Mouse (Mus musculus) stomach, postnatal 0 days (tissue): ENCODE results near the gene Atad3a. TPM values are rescaled to one million over a fixed set of nuclear protein-coding genes. Genes with fewer than 3 reads are reported as not detected.

ENCODE experiments used
- ATAC-seq: fragments of 200-750 bp; cut with Nextera tagmentation; 2 replicates; pipeline ENCODE4 v1.8.0; 2017; ENCODE audit not compliant: low FRiP score, low TSS enrichment
- DNase-seq: peaks from one replicate; pipeline ENCODE4 v3.0.0-alpha.2; 2016; ENCODE audit warnings: low spot score
- H3K27ac ChIP-seq: fragments of 300-500 bp; sonication (generic); replicated peaks from 2 replicates; pipeline ENCODE4 v1.5.1; 2014; ENCODE audit warnings: mild to moderate bottlenecking, control low read depth
- H3K27me3 ChIP-seq: fragments of 300-500 bp; sonication (generic); 2 replicates; pipeline ENCODE4 v1.6.1; 2014; ENCODE audit warnings: low read length; ENCODE audit not compliant: control insufficient read depth, insufficient read depth
- H3K36me3 ChIP-seq: fragments of 300-500 bp; sonication (generic); 2 replicates; pipeline ENCODE4 v1.6.1; 2014; ENCODE audit warnings: low read length, mixed read lengths; ENCODE audit not compliant: control insufficient read depth, insufficient read depth
- H3K4me1 ChIP-seq: fragments of 300-500 bp; sonication (generic); replicated peaks from 2 replicates; pipeline ENCODE4 v1.6.1; 2014; ENCODE audit warnings: antibody characterized with exemption; ENCODE audit not compliant: control insufficient read depth, insufficient read depth
- H3K4me2 ChIP-seq: fragments of 300-500 bp; sonication (generic); replicated peaks from 2 replicates; pipeline ENCODE4 v1.6.1; 2014; ENCODE audit warnings: low read depth, mild to moderate bottlenecking, control low read depth, moderate library complexity
- H3K4me3 ChIP-seq: fragments of 300-500 bp; sonication (generic); 2 replicates; pipeline ENCODE4 v1.5.1; 2014; ENCODE audit warnings: low read depth, low read length, control low read depth
- H3K9ac ChIP-seq: fragments of 300-500 bp; sonication (generic); 2 replicates; pipeline ENCODE4 v1.6.1; 2014; ENCODE audit warnings: mild to moderate bottlenecking, low read length, control low read depth, mixed read lengths
- H3K9me3 ChIP-seq: fragments of 300-500 bp; sonication (generic); 2 replicates; pipeline ENCODE4 v1.6.1; 2016; ENCODE audit warnings: low read length; ENCODE audit not compliant: control insufficient read depth
- CTCF ChIP-seq: IDR thresholded peaks from 2 replicates; pipeline ENCODE4 v1.5.1; 2016; ENCODE audit warnings: antibody characterized with exemption, low read depth, mild to moderate bottlenecking, moderate library complexity
- EP300 ChIP-seq: optimal IDR thresholded peaks from 2 replicates; pipeline ENCODE3; 2016; ENCODE audit warnings: antibody characterized with exemption
- WGBS: fragments of 180-500 bp; shearing (Covaris S2); extraction: QIAGEN DNeasy Blood & Tissue Kit; methylation state at CpG from one replicate; pipeline ENCODE4 v1.1.7; 2014; 5-methylcytosine and 5-hydroxymethylcytosine counted together
- polyA plus RNA-seq: library from polyadenylated mRNA; unstranded; fragments of >200 nt; fragmentation: Nextera tagmentation; extraction: Ambion mirVana; gene quantifications from 2 replicates; pipeline ENCODE4 v1.2.1, GENCODE M21; 2015

Atad3a gene
- polyA plus RNA-seq, 1 experiment from 2014 or later = 48.8 TPM

GRCm38 (mm10) chr4:155710521-155711252, 50.2 kb downstream of the Atad3a start:
- no peak overlapping the region; the same call in 1 of the 2 replicates for H3K27ac ChIP-seq
- H3K36me3 ChIP-seq = no peaks in the 10 kb centered on the region
- H3K4me2 ChIP-seq = no peak overlapping the region
- H3K27me3 ChIP-seq = no peaks in the 10 kb centered on the region
- 53% methylated on average over 6 of the region's 6 CpGs for WGBS
- DNase-seq = no peak
- TF ChIP-seq EP300 = no peak
- no peak for TF ChIP-seq CTCF
- no peak overlapping the region for H3K4me3 ChIP-seq
- ATAC-seq = no peak
- H3K4me1 ChIP-seq = no peaks in the 10 kb centered on the region
- H3K9me3 ChIP-seq = no peaks in the 10 kb centered on the region
- H3K9ac ChIP-seq = no peak overlapping the region

GRCm38 (mm10) chr4:155708988-155709387, 51.9 kb downstream of the Atad3a start:
- Histone ChIP-seq H3K4me2 (no peak overlapping the region), H3K4me3 (no peak overlapping the region), H3K27me3 (no peaks in the 10 kb centered on the region), H3K36me3 (no peaks in the 10 kb centered on the region), H3K4me1 (no peaks in the 10 kb centered on the region), H3K9ac (no peak overlapping the region), H3K9me3 (no peaks in the 10 kb centered on the region), H3K27ac (no peak overlapping the region)
- ATAC-seq (no peak), DNase-seq (no peak)
- TF ChIP-seq EP300 (no peak), CTCF (no peak)

GRCm38 (mm10) chr4:155708582-155708981, 52.3 kb downstream of the Atad3a start:
- H3K9me3 ChIP-seq = no peaks in the 10 kb centered on the region
- H3K27me3 ChIP-seq = no peaks in the 10 kb centered on the region
- H3K4me3 ChIP-seq = no peak overlapping the region
- WGBS = 72% methylated on average over 2 of the region's 2 CpGs
- H3K36me3 ChIP-seq = no peaks in the 10 kb centered on the region
- TF ChIP-seq EP300 (no peak), CTCF (no peak)
- DNase-seq (no peak), ATAC-seq (no peak)
- H3K9ac ChIP-seq = no peak overlapping the region
- H3K27ac ChIP-seq = no peak overlapping the region
- H3K4me2 ChIP-seq = no peak overlapping the region
- H3K4me1 ChIP-seq = no peaks in the 10 kb centered on the region

- DNase-seq (no peak), ATAC-seq (no peak; the same call in 1 of the 2 replicates)
- no peaks in the 10 kb centered on the region for H3K4me1 ChIP-seq
- peak overlapping the region; percentile 98 for H3K27ac ChIP-seq
- TF ChIP-seq CTCF = no peak
- no peak for TF ChIP-seq EP300
- H3K4me3 ChIP-seq = peak overlapping the region; percentile 95
- H3K4me2 ChIP-seq = peak overlapping the region; percentile 80
- H3K27me3 ChIP-seq = no peaks in the 10 kb centered on the region
- H3K9me3 ChIP-seq = no peaks in the 10 kb centered on the region
- WGBS = under 1% methylated on average over 19 of the region's 19 CpGs
- peak overlapping the region; percentile 95 for H3K9ac ChIP-seq
- no peaks in the 10 kb centered on the region for H3K36me3 ChIP-seq
Observed at GRCm38 (mm10) chr4:155705592-155705929, 55.3 kb downstream of the Atad3a start.

DNA sequence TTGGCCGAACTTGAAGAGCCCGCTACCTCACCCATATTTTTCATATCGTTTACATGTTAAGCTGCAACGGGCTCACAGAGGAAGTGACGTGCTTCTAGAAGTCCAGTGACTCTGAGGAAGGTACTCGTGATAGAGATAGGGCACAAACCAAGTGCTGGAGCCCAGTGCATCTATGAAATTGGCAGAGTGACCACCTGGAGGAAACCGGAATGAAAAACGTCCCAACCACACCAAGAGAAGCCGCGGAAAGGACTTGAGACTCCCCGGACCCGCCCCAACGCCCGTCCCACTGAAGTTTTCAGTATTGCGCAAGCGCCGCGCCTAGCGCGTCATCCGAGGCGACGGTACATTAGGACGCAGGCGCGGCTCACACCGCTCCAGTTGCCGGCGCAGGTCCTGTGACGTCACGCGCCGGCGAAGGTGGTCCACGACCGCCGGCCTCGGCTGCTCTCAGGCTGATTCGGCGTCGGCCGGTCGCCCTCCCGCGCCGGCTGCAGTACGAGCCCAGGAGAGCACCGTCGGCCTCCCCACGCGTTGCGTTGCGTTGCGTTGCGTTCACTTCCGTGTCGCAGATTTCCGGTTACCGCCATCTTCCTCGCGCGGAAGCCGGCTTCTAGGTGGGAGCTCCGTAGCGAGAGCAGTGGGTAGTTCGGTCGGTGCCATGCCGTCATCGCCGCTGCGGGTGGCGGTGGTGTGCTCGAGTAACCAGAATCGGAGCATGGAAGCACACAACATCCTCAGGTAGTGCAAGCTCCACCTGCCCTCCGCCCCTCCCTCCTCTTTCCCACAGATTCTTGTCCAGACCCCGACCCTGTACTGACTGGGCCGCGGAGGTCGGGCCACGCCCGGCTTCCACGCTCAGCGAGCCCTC, 55.9 kb downstream of the Atad3a start, which contains the start of gene Ssu72:
Gene Ssu72 (plus strand): TSS at position 80 of the 871 bp plus-strand sequence.
- H3K9ac ChIP-seq = peak within 1 kb of the TSS; percentile 95
- H3K4me2 ChIP-seq = peak within 1 kb of the TSS; percentile 80
- H3K27ac ChIP-seq = peak within 1 kb of the TSS; percentile 98
- ATAC-seq = peak; percentile 92
- no peaks in the 10 kb centered on the region for H3K4me1 ChIP-seq
- no peaks in the 10 kb centered on the region for H3K9me3 ChIP-seq
- no peaks in the 10 kb centered on the region for H3K27me3 ChIP-seq
- 3% methylated on average over 80 of the region's 83 CpGs for WGBS
- H3K36me3 ChIP-seq = no peaks in the 10 kb centered on the region
- peak; percentile 95 for DNase-seq
- H3K4me3 ChIP-seq = peak within 1 kb of the TSS; percentile 95
- TF ChIP-seq CTCF (no peak), EP300 (peak; percentile 20)

DNA sequence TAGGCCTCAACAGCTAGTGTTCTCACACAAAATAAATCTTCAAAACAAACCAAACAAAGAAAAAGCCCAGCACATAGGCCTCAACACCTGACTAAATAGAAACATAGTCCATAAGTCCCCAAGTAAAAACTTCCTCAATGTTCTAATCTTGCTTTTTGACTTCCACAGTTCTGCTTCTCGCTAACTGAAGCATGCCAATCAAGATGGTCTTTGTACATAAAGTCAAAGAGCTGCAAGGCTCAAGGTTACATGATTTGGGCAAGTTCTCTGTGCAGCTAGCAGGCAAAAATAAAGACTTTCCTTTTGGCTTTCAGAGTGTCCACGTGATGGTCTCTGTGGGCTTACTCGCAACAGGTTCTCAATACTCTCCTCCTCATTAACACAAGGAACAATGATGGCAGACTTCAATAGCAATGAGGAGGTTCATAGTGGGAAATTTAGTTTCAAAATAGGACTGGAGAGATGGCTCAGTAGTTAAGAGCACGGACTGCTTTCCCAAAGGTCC, 57.4 kb downstream of the Atad3a start:
- H3K4me1 ChIP-seq = no peaks in the 10 kb centered on the region
- H3K27me3 ChIP-seq = no peaks in the 10 kb centered on the region
- 96% methylated on average over 4 of the region's 4 CpGs for WGBS
- H3K9ac ChIP-seq = no peak overlapping the region
- H3K9me3 ChIP-seq = no peaks in the 10 kb centered on the region
- ATAC-seq (no peak), DNase-seq (no peak)
- H3K36me3 ChIP-seq = no peaks in the 10 kb centered on the region
- H3K4me2 ChIP-seq = no peak overlapping the region
- H3K4me3 ChIP-seq = no peak overlapping the region
- no peak overlapping the region for H3K27ac ChIP-seq
- TF ChIP-seq EP300 (no peak), CTCF (no peak)
